In the genomic region with DNA sequence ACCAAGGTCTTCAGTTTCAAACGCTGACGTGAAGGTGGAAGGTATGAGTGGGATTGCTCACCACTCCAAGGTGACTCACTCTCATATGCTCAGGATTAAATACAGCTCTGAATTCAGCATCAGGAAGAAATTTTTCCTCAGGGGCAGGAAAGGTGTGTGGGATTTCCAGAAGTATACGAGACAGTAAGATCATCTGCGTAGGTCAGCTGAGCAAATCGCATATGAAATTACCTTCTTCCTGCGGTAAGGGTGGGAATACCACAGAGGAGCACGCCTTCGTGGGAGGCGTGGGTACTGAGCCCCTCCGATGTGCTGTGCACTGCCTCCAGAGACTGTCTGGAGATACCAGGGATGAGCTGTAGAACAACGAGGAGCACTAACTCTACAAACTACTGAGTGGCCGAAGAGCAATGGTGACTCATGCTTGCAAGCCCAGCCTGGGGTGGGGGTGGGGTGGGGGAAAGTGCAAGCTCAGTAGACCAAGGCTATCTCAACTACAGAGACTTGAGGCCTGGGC, we compare ENCODE assay signal across 10 mouse cellular contexts. TPM values are rescaled to one million over a fixed set of nuclear protein-coding genes. Genes with fewer than 3 reads are reported as not detected.
A peak's percentile ranks its signal among the peaks of the same experiment; 100 is the strongest.
DNase-seq lines count a peak whose midpoint lies in the region; ATAC-seq and TF ChIP-seq lines count a peak whose summit lies in the region.
"Had no signal": no experiment of that assay in that cellular context is flagged by ENCODE, and none has a peak within 500 bp of the region (broad histone marks: within the 10 kb centered on the region; RNA-seq: fewer than 3 reads in every experiment).

No protein-coding gene starts in this region.

- TF ChIP-seq POLR2A in CH12.LX (IDR thresholded peaks at IDR 0.05; ENCODE audit: low read depth, low read length): no peak

- H3K9ac ChIP-seq in kidney, embryonic 14.5 days (ENCODE audit: low read depth, low read length): no peak overlapping the region
- peak overlapping the region; percentile 80 for H3K9ac ChIP-seq in CH12.LX (ENCODE audit: insufficient read depth, low read depth)
- H3K9ac ChIP-seq in intestine, embryonic 16.5 days (ENCODE audit: low read depth, low read length): no peak overlapping the region
- H3K9ac ChIP-seq in midbrain, embryonic 15.5 days: no peak overlapping the region
- H3K9ac ChIP-seq: forebrain, embryonic 15.5 days; neural tube, embryonic 12.5 days had no signal

- H3K79me2 ChIP-seq in CH12.LX (replicated peaks; ENCODE audit: control insufficient read depth, extremely low read depth, insufficient read depth, poor library complexity, severe bottlenecking): no peaks in the 10 kb centered on the region

- TF ChIP-seq CTCF in CH12.LX (conservative IDR thresholded peaks at IDR 0.05 in 1 of 2, IDR thresholded peaks at IDR 0.05 in 1 of 2; ENCODE audit: low read depth in 2 of 2, low read length in 2 of 2): no peak

- ATAC-seq in kidney, embryonic 14.5 days (ENCODE audit: low FRiP score, low TSS enrichment): peak; percentile 49; the same call in 1 of the 2 replicates
- ATAC-seq in intestine, embryonic 16.5 days: peak; percentile 57
- ATAC-seq in midbrain, embryonic 15.5 days (replicated peaks): no peak
- ATAC-seq: forebrain, embryonic 15.5 days had no signal

- H3K4me1 ChIP-seq in kidney, embryonic 14.5 days (ENCODE audit: control insufficient read depth, insufficient read depth, low read length): peaks cover 19% of the 10 kb centered on the region; the same call in 1 of the 2 replicates
- peaks cover 5 to 9% of the 10 kb centered on the region in 2 experiments for H3K4me1 ChIP-seq in CH12.LX (ENCODE audit: control insufficient read depth in 1 of 2, insufficient read depth in 2 of 2)
- H3K4me1 ChIP-seq in intestine, embryonic 16.5 days (ENCODE audit: control insufficient read depth, insufficient read depth, low read length): peaks cover 29% of the 10 kb centered on the region
- peaks cover 9% of the 10 kb centered on the region for H3K4me1 ChIP-seq in midbrain, embryonic 15.5 days
- H3K4me1 ChIP-seq: neural tube, embryonic 12.5 days had no signal

- H3K4me3 ChIP-seq in kidney, embryonic 14.5 days (ENCODE audit: low read length): no peak overlapping the region
- H3K4me3 ChIP-seq in CH12.LX (replicated peaks in 1 of 3; ENCODE audit: low read depth in 2 of 3, low read length in 2 of 3, poor library complexity in 1 of 3): peak overlapping the region in 2 of 3 experiments; percentile 16 to 55
- no peak overlapping the region for H3K4me3 ChIP-seq in intestine, embryonic 16.5 days (ENCODE audit: low read length)
- H3K4me3 ChIP-seq in midbrain, embryonic 15.5 days: no peak overlapping the region
- H3K4me3 ChIP-seq: forebrain, embryonic 15.5 days; neural tube, embryonic 12.5 days had no signal

- WGBS in kidney, embryonic 14.5 days: 80% methylated on average over 12 of the region's 12 CpGs
- 71% methylated on average over 12 of the region's 12 CpGs for WGBS in intestine, embryonic 16.5 days
- WGBS in midbrain, embryonic 15.5 days: 94% methylated on average over 12 of the region's 12 CpGs

- no peak for DNase-seq in kidney, adult 11 months
- DNase-seq in 3T3-L1 (ENCODE audit: low read depth, low spot score): peak; percentile 67
- peak; percentile 33 for DNase-seq in CH12.LX (ENCODE audit: extremely low read depth)
- no peak for DNase-seq in T-cell, adult 2 months (ENCODE audit: low spot score)
- DNase-seq: thymus, postnatal 25 days had no signal

- no peaks in the 10 kb centered on the region for H3K27me3 ChIP-seq in kidney, embryonic 14.5 days (ENCODE audit: control insufficient read depth, insufficient read depth, low read length)
- no peaks in the 10 kb centered on the region for H3K27me3 ChIP-seq in CH12.LX (replicated peaks)
- no peaks in the 10 kb centered on the region for H3K27me3 ChIP-seq in intestine, embryonic 16.5 days (replicated peaks; ENCODE audit: control insufficient read depth, insufficient read depth, low read length)
- no peaks in the 10 kb centered on the region for H3K27me3 ChIP-seq in midbrain, embryonic 15.5 days (replicated peaks)
- H3K27me3 ChIP-seq: forebrain, embryonic 15.5 days; neural tube, embryonic 12.5 days had no signal

- TF ChIP-seq EP300 in CH12.LX (IDR thresholded peaks at IDR 0.05; ENCODE audit: low read length): no peak

- no peak for TF ChIP-seq RAD21 in CH12.LX (IDR thresholded peaks at IDR 0.05; ENCODE audit: low read depth, low read length)

- no peak overlapping the region for H3K27ac ChIP-seq in kidney, embryonic 14.5 days (ENCODE audit: low read depth, low read length)
- H3K27ac ChIP-seq in CH12.LX (ENCODE audit: insufficient read depth, low read depth): peak overlapping the region; percentile 82
- H3K27ac ChIP-seq in intestine, embryonic 16.5 days (ENCODE audit: low read length): peak overlapping the region; percentile 47
- no peak overlapping the region for H3K27ac ChIP-seq in midbrain, embryonic 15.5 days
- H3K27ac ChIP-seq: forebrain, embryonic 15.5 days; neural tube, embryonic 12.5 days had no signal

- 0 out of 2 replicates have a peak, but pooled peaks cover 3% of the 10 kb centered on the region for H3K36me3 ChIP-seq in kidney, embryonic 14.5 days (ENCODE audit: control insufficient read depth, insufficient read depth, low read length)
- no peaks in the 10 kb centered on the region for H3K36me3 ChIP-seq in CH12.LX (replicated peaks in 1 of 2; ENCODE audit: control insufficient read depth in 1 of 2, insufficient read depth in 1 of 2, low read length in 1 of 2)
- H3K36me3 ChIP-seq in intestine, embryonic 16.5 days (ENCODE audit: control insufficient read depth, insufficient read depth, low read length): no peaks in the 10 kb centered on the region
- no peaks in the 10 kb centered on the region for H3K36me3 ChIP-seq in midbrain, embryonic 15.5 days (replicated peaks)
- H3K36me3 ChIP-seq: forebrain, embryonic 15.5 days; neural tube, embryonic 12.5 days had no signal

- H3K9me3 ChIP-seq in kidney, embryonic 14.5 days (ENCODE audit: control insufficient read depth, low read length): no peaks in the 10 kb centered on the region
- no peaks in the 10 kb centered on the region for H3K9me3 ChIP-seq in CH12.LX (replicated peaks; ENCODE audit: low read length)
- H3K9me3 ChIP-seq in intestine, embryonic 16.5 days (ENCODE audit: control insufficient read depth, low read length): no peaks in the 10 kb centered on the region
- H3K9me3 ChIP-seq in midbrain, embryonic 15.5 days: no peaks in the 10 kb centered on the region
- H3K9me3 ChIP-seq: forebrain, embryonic 15.5 days; neural tube, embryonic 12.5 days had no signal

- dilution Hi-C loops in CH12.LX (cut with MboI; ENCODE audit: extremely low pct_ligation_motif_present, extremely low pct_unique_long_range_greater_than_20kb, low sequenced_read_pairs): no loop called here

- H3K4me2 ChIP-seq in kidney, embryonic 14.5 days (replicated peaks; ENCODE audit: low read depth, low read length): no peak overlapping the region
- peak overlapping the region; percentile 100 for H3K4me2 ChIP-seq in CH12.LX (ENCODE audit: insufficient read depth, low read depth, poor library complexity, severe bottlenecking)
- H3K4me2 ChIP-seq in intestine, embryonic 16.5 days (ENCODE audit: low read depth, low read length): no peak overlapping the region
- H3K4me2 ChIP-seq in midbrain, embryonic 15.5 days: no peak overlapping the region
- H3K4me2 ChIP-seq: forebrain, embryonic 15.5 days; neural tube, embryonic 12.5 days had no signal

- in situ Hi-C loops in CH12.LX (cut with MboI; ENCODE audit: low pct_ligation_motif_present, low pct_unique_long_range_greater_than_20kb, low sequenced_read_pairs): no loop called here

TF ChIP-seq in CH12.LX, 34 proteins besides CTCF, POLR2A, EP300 and RAD21:
- no peak for TF ChIP-seq NELFE (IDR thresholded peaks at IDR 0.05; ENCODE audit: low read depth, low read length)
- TF ChIP-seq JUN (IDR thresholded peaks at IDR 0.05; ENCODE audit: insufficient read depth, low read depth, low read length): no peak
- 0 out of 2 replicates have a peak, but pooled peaks have one; percentile 22 for TF ChIP-seq ETS1 (conservative IDR thresholded peaks at IDR 0.05; ENCODE audit: low read depth, low read length)
- no peak for TF ChIP-seq UBTF (IDR thresholded peaks at IDR 0.05; ENCODE audit: low read depth, low read length)
- no peak for TF ChIP-seq IRF4 (IDR thresholded peaks at IDR 0.05; ENCODE audit: low read depth, low read length)
- TF ChIP-seq BHLHE40 (IDR thresholded peaks at IDR 0.05; ENCODE audit: low read depth, low read length): peak; percentile 27; the same call in 1 of the 2 replicates
- no peak for TF ChIP-seq USF1 (IDR thresholded peaks at IDR 0.05; ENCODE audit: low read depth, low read length)
- TF ChIP-seq ELF1 (IDR thresholded peaks at IDR 0.05; ENCODE audit: low read depth, low read length): 0 out of 2 replicates have a peak, but pooled peaks have one; percentile 4
- TF ChIP-seq JUND (conservative IDR thresholded peaks at IDR 0.05; ENCODE audit: low read depth, low read length): no peak; the same call in 1 of the 2 replicates
- TF ChIP-seq GABPA (IDR thresholded peaks at IDR 0.05; ENCODE audit: insufficient replicate concordance, low read depth, low read length): no peak
- TF ChIP-seq TCF12 (IDR thresholded peaks at IDR 0.05; ENCODE audit: low read depth, low read length): peak; percentile 34; the same call in 1 of the 2 replicates
- TF ChIP-seq CHD2 (IDR thresholded peaks at IDR 0.05; ENCODE audit: low read length): peak; percentile 41; the same call in 1 of the 2 replicates

RNA-seq across cellular contexts. Expression of a gene that starts 22.4 kb away (rescaled TPM):
- polyA plus RNA-seq in kidney, embryonic 14.5 days (2014; fragmentation: Nextera tagmentation; extraction: Ambion mirVana): 13.1 and 26.5 TPM in 2 replicates
- total RNA-seq in CH12.LX (2012; rRNA removed) (0.04 and 0.08 TPM in 2 replicates), CH12.LX (2014; rRNA removed) (not detected in 2 replicates)
- not detected in 2 replicates for polyA plus RNA-seq in CH12.LX (2012; ENCODE audit: insufficient read length, low read depth)
- polyA plus RNA-seq in intestine, embryonic 16.5 days (2015; fragmentation: Nextera tagmentation; extraction: Ambion mirVana): 9.0 and 10.5 TPM in 2 replicates
- 8.6 and 9.3 TPM in 2 replicates for polyA plus RNA-seq in midbrain, embryonic 15.5 days (2015; fragmentation: Nextera tagmentation; extraction: Ambion mirVana)

Comparison
In these comparisons a context has a peak if more than half of its experiments do, and no peak if none do; other contexts are left out.
1. H3K27ac ChIP-seq: peak in CH12.LX (single experiment) and intestine, embryonic 16.5 days (single experiment); none in kidney, embryonic 14.5 days (single experiment) and midbrain, embryonic 15.5 days (single experiment).
2. H3K4me3 ChIP-seq: peak in CH12.LX (2 of 3); none in kidney, embryonic 14.5 days (single experiment), intestine, embryonic 16.5 days (single experiment) and midbrain, embryonic 15.5 days (single experiment).
3. DNase-seq: peak in 3T3-L1 (single experiment) and CH12.LX (single experiment); none in kidney, adult 11 months (single experiment) and T-cell, adult 2 months (single experiment).